Mouse (Mus musculus) lung, postnatal 0 days (tissue): Measurements from ENCODE around the gene Stx8.

Experiments
- CTCF ChIP-seq: IDR thresholded peaks from 2 replicates; pipeline ENCODE4 v1.5.1; 2016; ENCODE audit warnings: antibody characterized with exemption, mild to moderate bottlenecking
- EP300 ChIP-seq: IDR thresholded peaks from 2 replicates; pipeline ENCODE4 v1.6.1; 2016; ENCODE audit warnings: antibody characterized with exemption, mild to moderate bottlenecking, control low read depth

DNA sequence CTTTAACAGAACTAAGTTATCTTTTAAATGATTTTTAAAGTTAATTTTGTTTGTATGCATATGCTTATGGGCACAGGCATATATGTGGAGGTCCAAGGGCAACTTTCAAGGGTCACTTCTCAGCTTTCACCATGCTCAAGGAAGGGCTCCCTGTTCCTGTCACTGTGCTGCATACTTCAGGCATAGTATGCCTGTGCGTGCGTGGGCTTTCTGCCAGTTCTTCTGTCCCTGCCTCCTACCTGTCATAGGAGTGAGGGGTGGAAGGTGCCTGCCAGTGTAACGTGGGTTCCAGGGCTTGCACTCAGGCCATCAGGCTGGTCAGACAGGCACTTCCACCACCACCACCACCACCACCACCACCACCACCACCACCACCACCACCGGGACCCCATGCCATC, 206.7 kb downstream of the Stx8 start:
- TF ChIP-seq CTCF (no peak), EP300 (no peak)
